Mouse (Mus musculus) thymus, postnatal 25 days (tissue): ENCODE results near the gene Hoxa11.

Experiments used
- DNase-seq: peaks from one replicate; pipeline ENCODE4 v3.0.0; 2022

The Hoxa11 gene

GRCm38 (mm10) chr6:52204050-52204752 is 41.4 kb downstream of the Hoxa11 start, which contains the start of gene Hoxa5:
Gene Hoxa5, minus strand, starts transcription at chr6:52204587.
- no peak for DNase-seq

GRCm38 (mm10) chr6:52203371-52204049 is 42.1 kb downstream of the Hoxa11 start:
- DNase-seq: no peak

GRCm38 (mm10) chr6:52203121-52203370 is 42.6 kb downstream of the Hoxa11 start:
- no peak for DNase-seq

- DNase-seq: no peak
Observed at GRCm38 (mm10) chr6:52202362-52203120, 43.1 kb downstream of the Hoxa11 start.

GRCm38 (mm10) chr6:52201269-52201668 is 44.3 kb downstream of the Hoxa11 start:
- DNase-seq: no peak

- DNase-seq: no peak
Observed at GRCm38 (mm10) chr6:52200751-52201250, 44.8 kb downstream of the Hoxa11 start.

- DNase-seq: no peak
Observed at GRCm38 (mm10) chr6:52200073-52200750, 45.4 kb downstream of the Hoxa11 start.

- no peak for DNase-seq
Observed at GRCm38 (mm10) chr6:52197271-52197670, 48.3 kb downstream of the Hoxa11 start.

GRCm38 (mm10) chr6:52196811-52197210 is 48.8 kb downstream of the Hoxa11 start:
- DNase-seq: no peak

GRCm38 (mm10) chr6:52194690-52195089 is 50.9 kb downstream of the Hoxa11 start:
- DNase-seq: no peak
